Mouse (Mus musculus): ENCODE measurements around the gene Rundc3a. TPM values are rescaled to one million over a fixed set of nuclear protein-coding genes. Genes with fewer than 3 reads are reported as not detected.

Gene Rundc3a
- total and polyA plus RNA-seq, 3 experiments = 0.23 to 0.66 TPM; not detected in 1

DNA sequence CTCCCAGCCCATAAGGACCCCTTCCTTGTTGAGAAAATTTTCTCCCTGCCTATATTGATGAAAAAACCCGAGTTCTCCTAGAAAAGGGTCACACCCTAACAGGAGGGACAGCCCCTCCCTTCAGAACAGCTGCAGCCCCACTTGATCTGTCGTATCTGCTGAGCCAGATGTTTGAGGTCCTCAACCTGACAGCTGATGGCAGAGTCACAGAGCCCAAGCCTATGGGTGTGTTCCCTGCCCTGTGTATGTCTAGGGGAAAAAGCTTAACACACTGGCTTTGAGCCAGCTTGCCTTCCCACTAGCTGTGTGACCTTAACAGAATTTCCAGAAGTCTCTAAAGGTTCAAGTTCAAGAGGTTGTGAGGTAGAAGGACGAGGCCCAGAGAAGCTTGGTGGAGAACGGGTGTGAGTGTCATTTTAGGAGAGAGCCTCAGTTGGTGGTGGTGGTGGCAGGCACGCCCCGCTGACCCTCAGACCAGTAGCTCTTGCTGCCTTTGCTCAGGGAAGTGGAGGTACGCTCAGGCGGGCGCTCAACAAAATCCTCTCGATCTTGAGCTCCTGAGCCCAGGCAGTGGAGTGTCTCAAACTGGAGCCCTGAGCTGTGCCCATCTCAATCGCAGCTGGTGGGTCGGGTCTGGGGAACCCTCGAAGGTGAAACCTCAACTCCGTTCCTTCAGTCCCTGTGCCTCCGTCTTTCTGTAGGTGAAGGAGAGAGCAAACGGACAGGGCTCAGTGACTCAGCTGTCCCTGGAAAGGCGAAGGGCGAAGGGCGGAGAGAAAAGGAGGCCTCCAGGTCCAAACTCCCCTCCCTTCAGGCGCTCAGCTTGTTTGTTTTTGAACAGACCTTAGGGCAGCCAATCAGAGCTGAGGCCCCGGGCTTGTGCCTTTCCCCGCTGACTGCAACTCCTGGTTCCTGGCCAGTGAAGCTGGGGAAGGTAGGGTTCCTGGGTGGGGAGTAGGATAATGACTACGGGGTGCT, 17.7 kb upstream of the Rundc3a start:
- Histone ChIP-seq H3K4me3 (peak overlapping the region; percentile 28), H3K27me3 (ENCODE audit: control insufficient read depth, insufficient read depth, low read length) (no peaks in the 10 kb centered on the region), H3K79me2 (replicated peaks; ENCODE audit: control insufficient read depth, insufficient read depth, low read length) (no peaks in the 10 kb centered on the region), H3K4me1 (ENCODE audit: control insufficient read depth, insufficient read depth, low read length) (peaks cover 6% of the 10 kb centered on the region), H3K9ac (ENCODE audit: low read depth, low read length) (peak overlapping the region; percentile 37), H3K36me3 (ENCODE audit: control insufficient read depth, insufficient read depth, low read length) (no peaks in the 10 kb centered on the region), H3K27ac (peak overlapping the region; percentile 51)
- DNase-seq = peak; percentile 63 to 69
- 16% methylated on average over 23 of the region's 23 CpGs for WGBS
- intact Hi-C loops (cut with DNase I) = no loop called here
- TF ChIP-seq EP300 (IDR thresholded peaks at IDR 0.05; ENCODE audit: insufficient read depth, low read depth, low read length) = no peak
- no peak for TF ChIP-seq POLR2A (IDR thresholded peaks at IDR 0.05; ENCODE audit: insufficient read depth, low read depth, low read length)
- TF ChIP-seq CTCF (IDR thresholded peaks at IDR 0.05) = no peak

DNA sequence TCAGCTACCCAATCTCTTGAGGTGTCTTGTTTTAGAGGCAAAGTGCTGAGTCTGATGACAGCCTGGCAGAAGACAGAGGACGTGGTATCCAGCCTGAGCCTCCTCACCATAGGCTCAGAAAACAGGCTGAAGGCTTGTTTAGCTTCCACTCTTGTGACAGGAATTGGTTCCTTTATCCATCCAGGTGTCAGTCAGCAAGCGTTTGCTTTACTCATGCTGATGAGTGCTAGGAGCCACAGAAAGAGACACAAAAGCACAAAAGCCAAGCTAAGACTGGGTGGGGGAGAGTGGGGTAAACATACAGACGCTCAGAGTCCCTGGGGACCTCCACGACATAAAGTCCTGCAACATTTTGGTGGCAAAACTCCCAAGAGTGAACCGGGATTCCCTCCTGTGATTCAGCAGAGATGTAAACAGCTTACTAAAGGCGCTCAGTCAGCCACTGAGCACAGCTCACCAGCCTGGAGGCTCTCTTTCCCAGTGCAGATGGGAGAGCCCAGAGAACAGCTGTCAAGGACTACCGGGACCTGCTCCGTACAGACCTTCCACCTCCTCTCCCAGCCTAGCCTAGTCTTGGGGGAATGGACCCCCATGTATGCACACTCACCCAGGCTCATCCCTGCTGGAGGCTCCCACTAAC, 16.9 kb upstream of the Rundc3a start:
- WGBS = 36% methylated on average over 8 of the region's 8 CpGs
- H3K4me3 ChIP-seq = no peak overlapping the region
- no peak overlapping the region for H3K9ac ChIP-seq (ENCODE audit: low read depth, low read length)
- H3K36me3 ChIP-seq (ENCODE audit: control insufficient read depth, insufficient read depth, low read length) = no peaks in the 10 kb centered on the region
- H3K27ac ChIP-seq = peak overlapping the region; percentile 51
- H3K4me1 ChIP-seq (ENCODE audit: control insufficient read depth, insufficient read depth, low read length) = peaks cover 6% of the 10 kb centered on the region
- no peaks in the 10 kb centered on the region for H3K79me2 ChIP-seq (replicated peaks; ENCODE audit: control insufficient read depth, insufficient read depth, low read length)
- intact Hi-C loops (cut with DNase I) = no loop called here
- no peak for DNase-seq
- TF ChIP-seq POLR2A (IDR thresholded peaks at IDR 0.05; ENCODE audit: insufficient read depth, low read depth, low read length) (no peak), EP300 (IDR thresholded peaks at IDR 0.05; ENCODE audit: insufficient read depth, low read depth, low read length) (no peak), CTCF (IDR thresholded peaks at IDR 0.05) (no peak)
- no peaks in the 10 kb centered on the region for H3K27me3 ChIP-seq (ENCODE audit: control insufficient read depth, insufficient read depth, low read length)

DNA sequence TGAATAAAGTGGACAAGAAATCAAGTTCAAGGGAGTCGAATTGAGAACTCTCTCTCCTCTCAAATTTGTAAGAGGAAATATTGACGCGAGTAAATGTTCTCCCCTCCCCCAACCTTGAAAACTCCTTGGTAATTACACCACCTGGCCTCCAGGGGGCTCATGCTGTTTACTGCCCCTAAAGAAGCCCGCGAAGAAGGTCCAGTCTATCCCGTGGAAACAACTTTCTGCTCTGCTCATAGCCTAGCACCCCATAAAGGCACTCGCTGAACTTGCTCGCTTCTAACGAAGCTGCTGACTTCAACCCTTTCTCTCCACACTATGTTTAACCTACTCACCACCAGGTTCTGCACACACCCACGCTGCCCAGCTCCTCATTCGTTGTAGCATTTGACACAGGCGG, 16.0 kb upstream of the Rundc3a start:
- Histone ChIP-seq H3K27me3 (ENCODE audit: control insufficient read depth, insufficient read depth, low read length) (no peaks in the 10 kb centered on the region), H3K4me1 (ENCODE audit: control insufficient read depth, insufficient read depth, low read length) (peaks cover 6% of the 10 kb centered on the region), H3K4me3 (no peak overlapping the region), H3K36me3 (ENCODE audit: control insufficient read depth, insufficient read depth, low read length) (no peaks in the 10 kb centered on the region), H3K79me2 (replicated peaks; ENCODE audit: control insufficient read depth, insufficient read depth, low read length) (no peaks in the 10 kb centered on the region), H3K9ac (ENCODE audit: low read depth, low read length) (no peak overlapping the region), H3K27ac (no peak overlapping the region)
- intact Hi-C loops (cut with DNase I) = no loop called here
- TF ChIP-seq EP300 (IDR thresholded peaks at IDR 0.05; ENCODE audit: insufficient read depth, low read depth, low read length) (no peak), POLR2A (IDR thresholded peaks at IDR 0.05; ENCODE audit: insufficient read depth, low read depth, low read length) (no peak), CTCF (IDR thresholded peaks at IDR 0.05) (peak; percentile 47)
- WGBS = 59% methylated on average over 12 of the region's 12 CpGs
- no peak for DNase-seq

DNA sequence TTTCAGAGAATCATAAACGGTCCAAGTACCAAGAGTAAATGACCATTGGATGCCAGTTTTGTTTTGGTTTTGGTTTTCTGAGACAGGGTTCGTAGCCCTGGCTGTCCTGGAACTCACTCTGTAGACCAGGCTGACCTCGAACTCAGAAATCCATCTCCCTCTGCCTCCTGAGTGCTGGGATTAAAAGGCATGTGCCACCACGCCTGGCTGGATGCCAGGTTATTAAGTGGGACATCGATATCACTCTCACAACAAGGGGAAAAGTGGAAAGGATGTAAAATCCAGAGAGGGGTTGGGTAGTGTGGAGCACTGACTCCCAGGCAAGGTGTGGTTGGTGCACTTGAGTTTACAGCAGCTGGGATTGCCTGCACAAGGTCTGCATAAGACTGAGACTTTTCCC, 13.1 kb upstream of the Rundc3a start:
- peak in 1 of 2 experiments; percentile 7 for DNase-seq
- no peaks in the 10 kb centered on the region for H3K27me3 ChIP-seq (ENCODE audit: control insufficient read depth, insufficient read depth, low read length)
- 58% methylated on average over 5 of the region's 5 CpGs for WGBS

DNA sequence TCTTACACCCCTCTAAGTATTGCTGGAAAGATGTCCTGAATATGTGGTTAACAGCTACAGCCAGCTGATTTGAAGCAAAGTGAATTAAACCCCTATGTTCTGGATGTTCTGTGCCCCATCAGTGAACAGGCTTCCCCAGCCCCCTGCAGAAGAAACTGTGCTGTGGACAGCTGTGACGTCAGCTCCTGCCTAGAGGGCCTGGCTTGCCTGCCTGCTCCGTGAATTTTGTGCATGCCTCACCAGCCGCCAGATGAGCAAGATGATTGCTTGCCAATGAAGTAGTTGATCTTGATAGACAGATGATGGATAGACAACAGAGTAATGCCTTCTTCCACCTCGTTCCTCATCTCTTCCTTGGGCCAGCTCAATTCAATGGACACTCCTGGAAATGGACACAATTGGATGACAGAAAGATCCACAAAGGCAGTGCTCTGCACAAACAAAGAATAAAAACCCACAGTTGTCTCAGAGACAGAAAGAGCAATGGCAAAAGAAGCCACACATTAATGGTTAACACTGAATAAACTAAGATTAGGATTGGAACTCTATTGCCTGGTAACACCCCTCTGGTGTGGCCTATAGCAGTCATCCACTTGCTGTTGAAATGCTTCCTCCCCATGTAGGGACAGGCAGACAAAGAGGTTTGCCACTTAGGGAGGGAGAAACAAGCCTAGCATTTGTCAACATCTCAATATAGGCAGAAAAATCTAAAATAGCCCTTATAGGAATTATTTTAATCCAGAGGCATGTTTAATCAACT, 11.7 kb upstream of the Rundc3a start:
- H3K27ac ChIP-seq = no peak overlapping the region
- no peak overlapping the region for H3K9ac ChIP-seq (ENCODE audit: low read depth, low read length)
- H3K27me3 ChIP-seq (ENCODE audit: control insufficient read depth, insufficient read depth, low read length) = no peaks in the 10 kb centered on the region
- no peak overlapping the region for H3K4me3 ChIP-seq
- intact Hi-C loops (cut with DNase I) = no loop called here
- no peaks in the 10 kb centered on the region for H3K4me1 ChIP-seq (ENCODE audit: control insufficient read depth, insufficient read depth, low read length)
- no peak for DNase-seq
- 53% methylated on average over 4 of the region's 4 CpGs for WGBS
- no peaks in the 10 kb centered on the region for H3K79me2 ChIP-seq (replicated peaks; ENCODE audit: control insufficient read depth, insufficient read depth, low read length)
- TF ChIP-seq EP300 (IDR thresholded peaks at IDR 0.05; ENCODE audit: insufficient read depth, low read depth, low read length) (no peak), CTCF (IDR thresholded peaks at IDR 0.05) (no peak), POLR2A (IDR thresholded peaks at IDR 0.05; ENCODE audit: insufficient read depth, low read depth, low read length) (no peak)
- H3K36me3 ChIP-seq (ENCODE audit: control insufficient read depth, insufficient read depth, low read length) = no peaks in the 10 kb centered on the region

More for the DNA sequence above, 13.1 kb upstream of the Rundc3a start:
- intact Hi-C loops (cut with DNase I) = no loop called here
- Histone ChIP-seq H3K36me3 (ENCODE audit: control insufficient read depth, insufficient read depth, low read length) (no peaks in the 10 kb centered on the region), H3K27ac (no peak overlapping the region), H3K4me1 (ENCODE audit: control insufficient read depth, insufficient read depth, low read length) (peaks cover 5% of the 10 kb centered on the region), H3K4me3 (no peak overlapping the region), H3K79me2 (replicated peaks; ENCODE audit: control insufficient read depth, insufficient read depth, low read length) (no peaks in the 10 kb centered on the region), H3K9ac (ENCODE audit: low read depth, low read length) (no peak overlapping the region)
- TF ChIP-seq EP300 (IDR thresholded peaks at IDR 0.05; ENCODE audit: insufficient read depth, low read depth, low read length) = no peak
- no peak for TF ChIP-seq POLR2A (IDR thresholded peaks at IDR 0.05; ENCODE audit: insufficient read depth, low read depth, low read length)
- TF ChIP-seq CTCF (IDR thresholded peaks at IDR 0.05) = no peak
